Mouse (Mus musculus) small intestine, adult 2 months (tissue): ENCODE measurements around the gene Ap3d1.

ENCODE experiments used
- CTCF ChIP-seq: fragments of 200-500 bp; IDR thresholded peaks from 2 replicates; pipeline ENCODE4 v1.5.1; 2012; ENCODE audit warnings: low read depth, mild to moderate bottlenecking, control low read depth, inconsistent platforms, low read length, moderate library complexity, mixed read lengths; ENCODE audit not compliant: insufficient replicate concordance, insufficient read length; ENCODE audit errors: extremely low read depth
- POLR2A ChIP-seq: fragments of 200-500 bp; IDR thresholded peaks from 2 replicates; pipeline ENCODE4 v1.6.1; 2012; ENCODE audit warnings: low read depth, mild to moderate bottlenecking, control low read depth, inconsistent platforms, low read length, moderate library complexity

DNA sequence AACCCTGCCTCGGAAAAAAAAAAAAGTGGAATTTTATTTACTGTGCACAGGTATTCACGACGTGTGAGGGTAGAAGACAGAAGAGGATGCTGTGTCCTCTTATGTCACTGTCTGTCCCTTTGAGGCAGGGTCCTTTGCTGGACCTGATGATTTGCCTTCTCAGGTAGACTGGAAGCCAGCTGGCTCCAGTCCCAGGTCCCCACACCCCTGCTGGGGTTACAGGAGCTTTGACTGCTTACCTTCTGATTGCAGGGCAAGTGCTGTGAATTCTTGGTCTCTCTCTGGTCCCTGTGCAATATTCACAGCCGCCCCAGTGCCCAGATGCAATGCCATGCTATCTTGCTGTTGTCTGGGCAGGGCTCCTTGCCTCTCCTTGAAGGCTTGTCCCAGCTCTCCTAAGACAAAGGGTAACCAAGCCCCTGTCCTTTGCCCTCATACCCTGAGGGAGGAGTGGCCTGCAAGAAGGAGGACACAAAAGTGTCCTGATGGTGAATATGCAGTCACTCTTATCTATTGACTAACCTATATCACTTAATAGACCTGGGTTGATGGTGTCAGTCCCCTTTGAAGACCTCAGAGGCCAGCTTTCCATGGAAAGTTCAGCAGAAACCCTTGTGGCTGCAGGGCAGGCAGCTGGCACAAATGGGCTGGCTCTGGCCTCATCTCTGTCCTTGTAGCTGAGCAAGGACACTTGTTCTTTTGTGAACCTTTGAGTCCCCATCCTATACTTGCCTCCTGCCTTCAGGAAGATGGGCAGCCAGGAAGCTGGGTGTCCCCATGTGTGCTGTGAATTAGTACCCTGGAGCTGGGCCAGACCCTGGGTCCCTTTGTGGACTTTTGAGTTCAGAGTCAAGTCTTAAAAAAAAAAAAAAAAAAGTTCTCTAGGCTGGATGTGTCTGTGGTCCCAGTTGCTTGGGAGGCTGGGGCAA lies 18.8 kb upstream of the Ap3d1 start:
- TF ChIP-seq CTCF (peak; percentile 20; the same call in 1 of the 2 replicates), POLR2A (peak; percentile 67; the same call in 1 of the 2 replicates)
